Mouse (Mus musculus) C2C12 (cell line): ENCODE results near the gene Prrt4.

Experiments
- CTCF ChIP-seq: IDR thresholded peaks from one replicate; pipeline ENCODE4 v1.5.1; 2011; ENCODE audit not compliant: control insufficient read depth, insufficient read depth, insufficient read length
- FOSL1 ChIP-seq: IDR thresholded peaks from one replicate; pipeline ENCODE4 v1.8.0; 2011; ENCODE audit warnings: mild to moderate bottlenecking, low read length; ENCODE audit not compliant: poor library complexity, insufficient read depth, severe bottlenecking
- MAX ChIP-seq: IDR thresholded peaks from one replicate; pipeline ENCODE4 v1.6.1; 2011; ENCODE audit warnings: mild to moderate bottlenecking, control low read depth
- MYOD1 ChIP-seq: IDR thresholded peaks from one replicate; pipeline ENCODE4 v1.6.1; 2011; ENCODE audit warnings: low read depth; ENCODE audit not compliant: control insufficient read depth, insufficient read length
- MYOG ChIP-seq: IDR thresholded peaks from one replicate; pipeline ENCODE4 v1.6.1; 2011; ENCODE audit not compliant: control insufficient read depth, insufficient read length; ENCODE audit errors: extremely low read depth
- USF1 ChIP-seq: IDR thresholded peaks from one replicate; pipeline ENCODE4 v1.6.1; 2011; ENCODE audit warnings: low read depth, mild to moderate bottlenecking, control low read depth, moderate library complexity

GRCm38 (mm10) chr6:29137441-29137840, 41.9 kb downstream of the Prrt4 start:
- no peak for TF ChIP-seq CTCF
- TF ChIP-seq USF1, result no peak
- TF ChIP-seq MYOG, result no peak
- TF ChIP-seq MYOD1, result no peak
- no peak for TF ChIP-seq MAX
- TF ChIP-seq FOSL1, result no peak
